Mouse (Mus musculus): ENCODE measurements at regions not wholly inside any gene's neighbourhood (a gene's known extent, or its start where the extent isn't known, plus 50 kb on each side); places are given as distances from the start of the nearest gene placed in this dataset.

DNA sequence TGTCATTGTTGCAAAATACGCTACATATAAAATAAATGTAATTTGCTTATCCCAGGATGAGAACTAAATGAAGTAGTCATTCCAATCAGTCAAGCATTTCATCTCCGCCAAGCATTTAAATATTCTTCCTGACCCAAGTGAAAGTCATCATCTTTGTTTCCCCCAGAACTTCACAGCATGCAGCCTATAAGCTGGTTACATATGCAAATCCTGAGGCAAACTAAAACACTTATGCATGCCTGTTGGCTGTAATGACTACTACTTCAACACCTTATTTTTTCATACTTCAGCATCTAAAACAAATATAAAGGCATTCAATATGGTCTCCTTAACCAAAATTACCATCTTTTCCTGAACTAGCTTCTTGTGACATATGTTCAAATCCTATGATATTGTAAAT lies 215.7 kb upstream of the Epha5 start:
- in situ Hi-C loops (cut with MboI; ENCODE audit: low pct_ligation_motif_present, low pct_unique_long_range_greater_than_20kb, low sequenced_read_pairs): no loop called here
- TF ChIP-seq NELFE (IDR thresholded peaks at IDR 0.05; ENCODE audit: low read depth, low read length): no peak
- TF ChIP-seq ELF1 (IDR thresholded peaks at IDR 0.05; ENCODE audit: low read depth, low read length): no peak
- no peak for TF ChIP-seq MYC (IDR thresholded peaks at IDR 0.05; ENCODE audit: low read depth, low read length)
- TF ChIP-seq POLR2A (IDR thresholded peaks at IDR 0.05; ENCODE audit: low read depth, low read length): no peak
- no peak for TF ChIP-seq ZKSCAN1 (IDR thresholded peaks at IDR 0.05; ENCODE audit: borderline replicate concordance, low read depth, low read length)
- no peak for TF ChIP-seq SIN3A (IDR thresholded peaks at IDR 0.05; ENCODE audit: low read length)
- no peak for TF ChIP-seq MXI1 (IDR thresholded peaks at IDR 0.05; ENCODE audit: low read depth, low read length)
- no peak for TF ChIP-seq POLR2AphosphoS2 (IDR thresholded peaks at IDR 0.05; ENCODE audit: low read depth, low read length)
- TF ChIP-seq MEF2A (IDR thresholded peaks at IDR 0.05; ENCODE audit: borderline replicate concordance, low read depth, low read length): no peak
- TF ChIP-seq KAT2A (IDR thresholded peaks at IDR 0.05; ENCODE audit: insufficient replicate concordance, low read length): no peak
- no peak for TF ChIP-seq ZNF384 (IDR thresholded peaks at IDR 0.05; ENCODE audit: low read depth, low read length)
- TF ChIP-seq MAFK (IDR thresholded peaks at IDR 0.05; ENCODE audit: insufficient replicate concordance, low read length): no peak
- TF ChIP-seq CHD2 (IDR thresholded peaks at IDR 0.05; ENCODE audit: low read length): no peak
- TF ChIP-seq SMC3 (IDR thresholded peaks at IDR 0.05; ENCODE audit: low read depth, low read length): no peak
- TF ChIP-seq USF2 (conservative IDR thresholded peaks at IDR 0.05; ENCODE audit: low read depth, low read length): no peak
- TF ChIP-seq TBP (conservative IDR thresholded peaks at IDR 0.05; ENCODE audit: low read depth, low read length): no peak
- no peak for TF ChIP-seq MAX (IDR thresholded peaks at IDR 0.05; ENCODE audit: low read length)
- TF ChIP-seq PAX5 (IDR thresholded peaks at IDR 0.05; ENCODE audit: low read length): no peak
- TF ChIP-seq UBTF (IDR thresholded peaks at IDR 0.05; ENCODE audit: low read depth, low read length): no peak

DNA sequence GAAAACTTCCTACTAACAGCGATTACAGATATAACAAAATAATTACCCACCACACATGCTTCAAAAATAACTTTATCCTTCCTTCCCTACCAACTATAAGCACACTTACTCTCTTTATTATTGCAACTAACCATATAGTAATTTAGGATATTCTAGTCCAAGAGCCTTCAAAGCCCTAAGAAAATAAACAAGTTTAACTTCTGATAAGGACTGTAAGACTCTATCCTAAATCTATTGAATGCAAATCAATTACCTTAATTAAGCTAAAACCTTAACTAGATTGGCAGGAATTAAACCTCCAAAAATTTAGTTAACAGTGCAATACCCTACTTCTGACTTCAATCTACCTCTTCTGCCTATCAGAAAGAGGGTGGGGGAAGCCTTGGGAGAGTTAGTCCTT lies 201.0 kb upstream of the Epha5 start:
- dilution Hi-C loops (cut with MboI; ENCODE audit: extremely low pct_ligation_motif_present, extremely low pct_unique_long_range_greater_than_20kb, low sequenced_read_pairs) (no loop called here), in situ Hi-C loops (cut with MboI; ENCODE audit: low pct_ligation_motif_present, low pct_unique_long_range_greater_than_20kb, low sequenced_read_pairs) (no loop called here)
- H3K36me3 ChIP-seq (replicated peaks in 1 of 2; ENCODE audit: control insufficient read depth in 1 of 2, insufficient read depth in 1 of 2, low read length in 1 of 2): no peaks in the 10 kb centered on the region
- no peaks in the 10 kb centered on the region for H3K79me2 ChIP-seq (replicated peaks; ENCODE audit: control insufficient read depth, extremely low read depth, insufficient read depth, poor library complexity, severe bottlenecking)
- H3K9ac ChIP-seq (ENCODE audit: insufficient read depth, low read depth): no peak overlapping the region
- no peaks in the 10 kb centered on the region for H3K27me3 ChIP-seq (replicated peaks)
- no peak overlapping the region for H3K4me3 ChIP-seq (replicated peaks in 1 of 3; ENCODE audit: low read depth in 2 of 3, low read length in 2 of 3, poor library complexity in 1 of 3)
- no peaks in the 10 kb centered on the region for H3K4me1 ChIP-seq (ENCODE audit: control insufficient read depth in 1 of 2, insufficient read depth in 2 of 2)
- peaks cover 15% of the 10 kb centered on the region for H3K9me3 ChIP-seq (replicated peaks; ENCODE audit: low read length)
- DNase-seq (ENCODE audit: extremely low read depth): no peak
- H3K27ac ChIP-seq (ENCODE audit: insufficient read depth, low read depth): no peak overlapping the region
- TF ChIP-seq POLR2A (IDR thresholded peaks at IDR 0.05; ENCODE audit: low read depth, low read length) (no peak), USF2 (conservative IDR thresholded peaks at IDR 0.05; ENCODE audit: low read depth, low read length) (no peak), MXI1 (IDR thresholded peaks at IDR 0.05; ENCODE audit: low read depth, low read length) (no peak)
- no peak overlapping the region for H3K4me2 ChIP-seq (ENCODE audit: insufficient read depth, low read depth, poor library complexity, severe bottlenecking)

More for the DNA sequence above, 215.7 kb upstream of the Epha5 start:
- no peaks in the 10 kb centered on the region for H3K4me1 ChIP-seq (ENCODE audit: control insufficient read depth in 1 of 2, insufficient read depth in 2 of 2)
- no peak overlapping the region for H3K9ac ChIP-seq (ENCODE audit: insufficient read depth, low read depth)
- no peak for DNase-seq (ENCODE audit: extremely low read depth)
- no peaks in the 10 kb centered on the region for H3K79me2 ChIP-seq (replicated peaks; ENCODE audit: control insufficient read depth, extremely low read depth, insufficient read depth, poor library complexity, severe bottlenecking)
- dilution Hi-C loops (cut with MboI; ENCODE audit: extremely low pct_ligation_motif_present, extremely low pct_unique_long_range_greater_than_20kb, low sequenced_read_pairs): no loop called here
- H3K27me3 ChIP-seq (replicated peaks): no peaks in the 10 kb centered on the region
- no peak overlapping the region for H3K27ac ChIP-seq (ENCODE audit: insufficient read depth, low read depth)
- H3K36me3 ChIP-seq (replicated peaks in 1 of 2; ENCODE audit: control insufficient read depth in 1 of 2, insufficient read depth in 1 of 2, low read length in 1 of 2): no peaks in the 10 kb centered on the region
- peaks cover 23% of the 10 kb centered on the region for H3K9me3 ChIP-seq (replicated peaks; ENCODE audit: low read length)
- H3K4me2 ChIP-seq (ENCODE audit: insufficient read depth, low read depth, poor library complexity, severe bottlenecking): no peak overlapping the region
- no peak overlapping the region for H3K4me3 ChIP-seq (replicated peaks in 1 of 3; ENCODE audit: low read depth in 2 of 3, low read length in 2 of 3, poor library complexity in 1 of 3)

Measured in CH12.LX (cell line).